Mouse (Mus musculus) kidney, adult 11 months (tissue): ENCODE results near the gene Cntrl.

Experiments used
- DNase-seq: peaks from one replicate; pipeline ENCODE4 v3.0.0; 2022

Gene Cntrl

DNA sequence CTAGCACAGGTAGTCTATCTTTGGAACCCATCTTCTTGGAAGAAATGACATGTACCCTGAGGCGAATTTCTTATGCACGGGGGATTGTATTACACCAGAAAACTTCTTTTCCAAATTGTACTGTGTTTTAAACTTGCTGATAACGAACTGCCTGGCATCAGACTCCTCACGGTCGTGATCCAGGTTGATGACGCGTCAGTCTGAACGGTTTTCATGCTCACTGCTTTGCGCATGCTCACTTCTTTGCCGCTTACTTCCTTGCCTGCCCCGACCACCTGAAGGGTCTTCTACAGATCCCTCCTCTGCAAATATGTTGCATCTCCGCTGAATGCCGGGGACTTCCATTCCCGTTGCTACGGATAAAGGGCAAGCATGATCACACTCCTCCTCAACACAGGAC lies 115.0 kb downstream of the Cntrl start:
- no peak for DNase-seq

DNA sequence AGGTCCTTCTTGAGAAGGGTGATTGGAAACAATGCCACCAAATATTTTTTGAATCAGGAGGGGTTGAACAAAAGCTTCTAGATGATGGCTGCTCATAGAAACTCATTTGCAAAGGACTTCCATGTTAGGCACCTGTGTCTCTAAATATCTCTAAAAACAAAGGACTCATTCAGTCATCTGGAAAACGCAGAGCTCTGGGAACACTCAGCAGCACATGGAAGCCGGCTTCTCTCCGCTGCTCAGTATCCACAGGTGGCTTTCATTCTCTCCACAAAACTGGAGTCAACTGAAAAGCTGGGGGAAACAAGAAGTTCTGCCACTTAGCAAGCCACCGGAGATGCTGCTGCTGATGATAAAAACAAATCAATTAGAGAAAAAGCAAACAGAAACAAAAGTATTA lies 118.9 kb downstream of the Cntrl start:
- no peak for DNase-seq
